Mouse (Mus musculus) heart, adult 11 months (tissue): Measurements from ENCODE around the gene Mettl23.
"Not testable (repeated sequence)": the region's sequence is repeated elsewhere in the genome, so short reads cannot be mapped to it uniquely, and the experiment has no call there.

Source experiments
- DNase-seq: peaks from one replicate; pipeline ENCODE4 v3.0.0; 2022

Mettl23 gene

DNA sequence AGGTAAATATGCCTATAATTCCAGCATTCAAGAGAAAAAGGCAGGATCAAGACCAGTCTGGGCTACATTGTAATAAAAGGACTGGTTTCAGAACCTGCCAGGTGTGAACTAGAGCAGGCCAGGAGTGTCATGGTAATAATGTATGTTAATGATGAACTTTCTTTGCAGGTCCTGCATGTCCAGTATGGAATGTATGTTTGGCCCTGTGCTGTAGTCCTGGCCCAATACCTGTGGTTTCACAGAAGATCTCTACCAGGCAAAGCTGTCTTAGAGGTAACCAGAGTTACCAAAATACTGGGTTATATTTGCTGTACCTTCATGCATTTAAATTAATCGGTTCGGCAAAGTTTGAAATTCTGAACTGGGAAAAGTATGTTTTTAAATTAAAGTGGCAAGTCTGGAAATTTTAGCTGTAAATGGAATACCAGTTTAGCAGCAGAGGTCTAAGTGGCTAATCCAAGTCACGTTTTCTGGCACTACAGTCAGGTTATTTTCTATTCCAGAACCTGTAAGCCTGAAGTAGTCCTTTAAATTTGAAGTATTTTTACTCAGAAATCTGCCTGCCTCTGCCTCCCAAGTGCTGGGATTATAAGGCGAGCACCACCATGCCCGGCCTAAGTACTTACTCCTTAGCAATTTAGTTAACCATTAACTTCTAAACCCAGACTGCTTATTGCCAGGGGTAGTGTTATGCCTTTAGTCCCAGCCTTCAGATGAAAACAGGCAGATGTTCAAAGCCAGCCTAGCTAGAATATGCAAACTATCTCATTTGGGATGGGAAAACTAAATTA is 5.2 kb downstream of the Mettl23 start:
- no peak for DNase-seq

DNA sequence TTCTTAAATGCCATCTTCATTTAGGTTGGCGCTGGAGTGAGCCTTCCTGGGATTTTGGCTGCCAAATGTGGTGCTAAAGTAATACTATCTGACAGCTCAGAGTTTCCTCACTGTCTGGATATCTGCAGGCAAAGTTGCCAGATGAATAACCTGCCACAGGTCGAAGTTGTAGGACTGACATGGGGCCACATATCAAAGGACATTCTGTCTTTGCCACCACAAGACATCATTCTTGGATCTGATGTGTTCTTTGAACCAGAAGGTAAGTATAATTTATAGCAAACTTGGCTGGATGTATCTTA is 5.8 kb downstream of the Mettl23 start:
- not testable (repeated sequence) for DNase-seq

DNA sequence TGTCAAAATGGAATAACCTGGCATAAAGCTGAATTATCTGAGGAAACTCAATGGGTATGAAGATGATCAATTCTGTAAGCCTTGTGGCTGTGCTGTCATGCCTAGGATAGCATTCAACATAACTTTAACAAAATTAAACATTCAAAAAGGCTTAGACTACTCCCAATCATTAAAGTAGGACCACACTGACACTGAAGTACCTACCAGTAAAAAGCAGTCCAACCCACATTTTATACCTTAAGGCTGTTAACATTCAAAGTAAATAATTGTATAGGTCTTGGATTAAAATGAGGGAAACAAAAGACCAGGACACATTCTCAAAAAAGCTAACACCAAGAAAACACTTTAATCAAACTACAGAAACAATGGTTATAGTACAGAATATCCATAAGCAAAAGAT is 6.5 kb downstream of the Mettl23 start:
- DNase-seq = no peak

DNA sequence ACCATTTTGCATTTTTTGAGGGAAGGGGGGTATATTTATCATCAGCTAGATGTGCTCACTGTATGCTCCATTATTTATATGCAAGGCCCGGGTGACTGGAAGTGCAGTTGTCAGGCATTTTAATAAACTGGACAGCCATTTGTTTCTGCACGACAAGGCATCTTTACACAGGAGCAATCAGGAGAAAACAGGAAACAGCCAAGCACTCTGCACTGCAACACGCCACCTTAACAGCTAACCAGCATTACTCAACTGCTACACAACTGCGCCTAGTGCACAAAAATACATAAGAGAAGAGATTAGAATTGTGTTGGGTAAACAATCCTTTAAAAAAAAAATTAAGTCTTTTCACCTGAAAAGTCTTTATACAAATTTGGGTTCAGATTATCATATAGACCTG is 7.0 kb downstream of the Mettl23 start:
- DNase-seq = no peak

DNA sequence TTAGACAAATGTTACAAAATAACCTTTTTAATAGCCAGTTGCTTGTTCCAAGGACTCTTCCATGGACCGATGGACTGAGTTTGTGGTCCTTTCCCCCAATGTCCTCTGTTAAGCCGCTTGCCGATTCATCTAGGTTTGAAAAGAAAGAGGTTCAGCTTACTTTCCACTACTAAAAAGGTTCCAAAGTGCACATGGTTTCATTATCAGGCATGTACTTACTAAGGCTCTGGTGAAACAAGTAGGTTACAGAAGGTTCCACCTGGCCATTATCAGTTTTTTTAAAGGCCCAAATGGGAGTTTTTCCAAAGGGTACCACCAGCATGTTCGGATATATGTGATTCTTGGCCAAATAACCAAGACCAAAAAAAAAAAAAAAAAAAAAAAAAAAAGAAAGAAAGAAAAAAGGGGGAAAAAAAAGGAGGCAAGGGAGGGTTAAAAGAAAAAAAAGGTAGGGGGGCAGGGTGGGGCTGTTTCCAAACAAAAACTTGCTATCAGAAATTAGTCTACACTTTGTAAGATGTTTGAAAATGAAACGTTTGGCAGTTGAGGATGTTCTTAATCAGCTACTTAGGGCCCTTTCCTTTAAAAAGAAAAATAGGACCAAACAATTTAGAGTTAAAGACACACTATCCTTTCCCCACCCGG is 7.9 kb downstream of the Mettl23 start:
- DNase-seq = no peak

DNA sequence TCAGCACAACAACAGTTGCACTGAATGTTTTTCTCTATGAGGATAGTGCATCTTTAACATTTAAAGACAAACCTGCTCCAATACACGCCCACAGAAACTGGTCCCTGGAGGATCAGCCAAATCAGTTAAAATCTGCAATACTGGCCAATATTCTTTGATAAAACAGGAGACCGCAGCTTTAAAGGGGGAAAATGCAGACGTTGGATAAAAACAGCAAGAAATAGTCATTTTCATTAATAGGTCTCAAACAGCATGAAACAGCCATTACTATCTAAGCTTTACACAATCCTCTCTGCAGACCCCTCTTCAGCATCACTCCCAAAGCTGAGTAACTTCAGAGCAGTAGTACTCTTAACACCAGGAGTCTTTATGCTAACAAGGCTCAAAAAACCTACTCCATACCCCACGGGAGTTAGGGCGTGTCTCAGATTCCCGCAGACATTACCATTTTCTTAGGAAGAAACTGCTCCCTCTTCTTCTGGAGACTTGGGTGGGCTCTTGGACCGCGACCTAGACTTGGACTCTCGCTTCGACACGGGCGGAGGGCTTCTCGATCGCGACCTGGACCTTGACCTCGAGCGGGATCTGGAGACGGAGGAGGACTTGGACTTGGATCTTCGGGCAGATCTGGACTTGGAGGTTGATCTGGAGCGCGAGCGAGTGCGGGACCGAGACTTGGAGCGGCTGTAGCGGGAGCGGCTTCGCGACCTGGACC is 8.7 kb downstream of the Mettl23 start:
- no peak for DNase-seq

DNA sequence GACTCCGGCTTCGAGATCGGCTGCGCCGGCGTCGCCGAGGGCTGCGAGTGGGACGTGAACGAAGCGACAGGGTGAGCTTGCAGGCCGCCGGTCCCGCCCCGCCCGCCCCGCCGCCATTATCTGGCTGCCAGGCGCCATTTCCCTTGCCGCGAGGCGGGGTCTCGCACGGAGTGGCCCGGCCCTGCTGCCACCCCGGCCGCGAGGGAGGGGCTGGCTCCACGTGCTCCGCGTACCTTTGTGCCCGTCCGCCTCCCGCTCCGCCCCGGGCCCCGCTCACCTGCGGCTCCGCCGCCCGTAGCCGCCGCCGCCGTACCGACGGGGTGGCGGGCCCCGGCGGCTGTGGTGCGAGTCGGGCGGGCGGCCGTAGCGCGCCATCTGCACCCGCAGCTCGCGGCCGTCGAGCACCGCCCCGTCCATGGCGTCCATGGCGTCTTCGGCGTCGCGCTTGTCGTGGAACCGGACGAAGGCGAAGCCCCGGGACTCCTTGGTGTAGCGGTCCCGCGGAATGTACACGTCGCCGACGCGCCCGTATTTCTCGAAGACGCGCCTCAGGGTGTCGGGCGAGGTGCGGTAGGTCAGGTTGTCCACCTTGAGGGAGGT is 9.3 kb downstream of the Mettl23 start, which contains the start of gene Mfsd11:
Mfsd11 (plus strand) TSS at position 150 of the 600 bp plus-strand sequence.
- DNase-seq = peak; percentile 98

DNA sequence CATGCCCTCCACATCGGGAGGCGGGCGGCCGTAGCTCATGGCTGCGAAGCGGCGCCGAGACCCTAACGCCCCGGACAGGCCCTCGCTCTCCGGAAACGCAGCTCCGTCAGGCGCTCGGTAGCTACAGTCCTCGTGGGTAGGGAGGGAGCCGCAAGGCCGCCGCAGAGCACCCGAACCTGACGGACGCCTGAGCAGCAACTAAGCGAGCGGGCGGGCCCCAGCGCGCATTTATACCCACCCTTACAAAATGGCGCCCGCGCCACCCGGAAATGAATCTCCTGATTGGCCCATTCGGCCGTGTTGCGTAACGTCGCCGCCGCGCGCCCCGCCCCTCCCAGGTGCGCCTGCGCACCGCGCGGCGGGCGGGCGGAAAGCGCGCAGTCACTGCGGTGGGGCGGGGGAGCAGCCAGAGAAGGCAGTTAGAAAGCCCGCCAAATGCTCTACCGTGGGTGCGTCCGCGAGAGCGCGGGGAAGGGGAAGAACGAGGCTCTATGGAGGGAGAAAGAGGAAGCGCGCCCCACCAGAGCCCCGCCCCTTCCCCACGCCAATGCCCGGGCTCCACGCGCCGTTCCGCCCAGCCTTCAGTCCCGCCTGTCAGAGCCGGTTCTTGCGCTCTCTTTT is 9.9 kb downstream of the Mettl23 start, which contains the start of gene Srsf2:
Srsf2 (minus strand) TSS at position 204 of the 621 bp plus-strand sequence.
- DNase-seq = peak; percentile 100

DNA sequence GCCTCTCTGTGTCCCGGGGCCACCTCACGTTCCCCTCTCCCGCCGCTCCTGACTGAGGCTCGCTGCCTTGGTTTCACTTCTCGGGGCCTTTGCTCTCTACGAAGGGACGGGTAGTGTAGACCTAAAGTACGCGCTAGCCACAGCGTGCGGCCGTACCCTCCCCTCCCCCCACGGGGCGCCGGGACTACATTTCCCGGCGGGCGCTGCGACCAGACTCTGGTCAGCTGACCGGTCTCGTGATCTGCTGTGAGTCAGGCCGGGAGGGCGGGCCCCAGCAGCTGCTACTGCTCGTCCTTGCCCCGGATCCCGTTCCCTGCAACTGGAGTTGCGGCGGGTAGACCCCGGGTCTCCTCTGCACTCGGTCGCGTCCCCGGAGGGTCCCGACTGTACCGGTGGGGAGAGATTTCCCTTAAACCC is 10.4 kb downstream of the Mettl23 start:
- DNase-seq = peak; percentile 100

DNA sequence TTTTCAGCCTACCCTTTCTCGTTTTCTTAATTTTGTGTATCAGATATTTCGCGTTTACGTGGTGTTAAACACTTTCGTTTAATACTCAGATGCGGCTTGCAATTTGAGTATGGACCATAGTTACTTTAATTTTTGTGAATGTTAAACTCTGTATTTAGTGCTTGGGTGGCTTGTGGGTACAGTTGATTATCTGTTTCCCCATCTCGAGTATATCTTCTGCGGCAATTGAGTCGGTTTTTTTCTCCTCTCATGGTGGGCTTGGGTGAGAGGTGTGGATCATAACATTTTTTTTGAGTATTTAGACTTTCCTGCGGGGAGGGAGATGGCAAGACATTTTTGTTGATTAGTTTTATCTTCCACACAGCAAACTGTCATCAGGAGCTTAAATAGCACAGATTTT is 11.2 kb downstream of the Mettl23 start:
- no peak for DNase-seq

DNA sequence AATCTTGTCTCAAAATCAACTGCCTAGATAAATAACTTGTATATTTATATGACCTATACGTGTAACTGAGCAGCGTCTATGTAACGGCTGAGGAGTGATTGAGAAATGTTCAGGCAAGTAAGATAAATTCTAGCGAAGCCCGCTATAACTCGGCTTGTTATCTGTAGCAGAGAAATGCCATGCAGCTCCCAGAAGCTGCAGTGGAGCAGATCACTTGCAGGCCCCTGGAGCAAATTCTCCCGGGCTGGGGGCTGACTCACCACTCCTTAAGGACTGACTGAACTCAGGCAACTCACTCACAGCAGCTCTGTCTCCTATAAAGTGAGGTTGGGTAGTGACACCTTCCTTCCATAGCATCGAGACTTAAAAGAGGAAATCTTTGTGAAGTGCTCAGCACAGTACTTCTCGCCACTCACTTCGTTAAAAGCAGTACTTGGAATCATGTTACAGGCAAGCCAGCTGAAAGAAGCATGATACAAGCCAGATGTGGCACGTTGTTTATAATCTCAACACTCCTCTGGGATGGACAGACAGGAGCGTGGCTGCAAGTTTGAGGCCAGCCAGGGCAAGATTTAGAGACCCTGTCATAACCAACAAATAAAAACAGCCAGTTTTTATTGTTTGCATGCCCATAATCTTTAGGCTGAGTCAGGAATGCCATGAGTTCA is 14.2 kb downstream of the Mettl23 start:
- peak; percentile 76 for DNase-seq

DNA sequence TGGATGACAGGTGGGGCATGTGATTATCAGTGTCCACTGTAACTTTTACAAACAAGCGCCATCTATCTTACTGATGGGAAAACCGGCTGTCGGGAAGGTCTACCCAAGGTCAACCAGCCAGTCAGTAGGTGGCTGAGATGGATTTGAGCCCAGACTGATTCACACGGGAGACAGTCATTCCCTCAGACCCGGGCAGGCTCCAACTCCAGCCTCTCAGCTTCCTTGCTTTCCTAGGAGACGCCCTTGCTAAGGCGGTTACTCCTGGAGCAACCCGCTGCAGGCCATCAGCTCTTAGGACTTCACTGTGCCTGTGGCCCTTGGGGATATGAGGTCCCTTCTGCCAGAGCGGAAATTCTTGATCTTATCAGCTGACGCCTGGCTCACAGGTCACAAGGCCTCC is 21.4 kb downstream of the Mettl23 start:
- DNase-seq = peak; percentile 97

DNA sequence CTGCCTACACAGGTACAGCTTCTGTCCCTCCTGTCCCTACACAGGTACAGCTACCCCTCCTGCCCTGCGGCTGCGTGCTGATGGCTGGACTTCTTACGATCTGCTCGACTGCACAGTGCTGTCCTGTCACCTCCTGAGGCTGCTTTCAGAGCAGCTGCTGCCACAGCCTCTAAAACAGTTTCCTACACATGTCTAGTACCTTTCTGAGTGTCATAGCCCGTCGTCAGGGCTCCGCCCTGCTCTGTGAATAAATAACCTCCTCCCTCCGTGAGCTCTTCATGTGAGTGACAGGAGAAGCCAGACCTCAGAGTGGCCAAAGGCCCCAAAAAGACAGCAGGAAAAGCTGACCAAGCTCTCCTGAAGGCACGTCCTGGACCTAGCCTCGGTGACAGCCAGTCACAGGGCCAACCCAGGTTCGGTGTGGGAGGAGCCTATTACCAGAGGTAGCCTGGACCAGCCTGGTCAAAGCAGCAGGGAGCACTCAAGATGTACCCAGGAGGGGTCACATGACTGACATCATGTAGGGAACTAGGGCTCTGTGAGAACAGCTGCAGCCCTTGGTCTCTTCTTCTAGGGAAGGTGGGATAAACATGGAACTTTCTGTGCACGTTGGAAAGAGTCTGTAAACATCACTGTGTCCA is 23.0 kb downstream of the Mettl23 start:
- DNase-seq = peak; percentile 89

DNA sequence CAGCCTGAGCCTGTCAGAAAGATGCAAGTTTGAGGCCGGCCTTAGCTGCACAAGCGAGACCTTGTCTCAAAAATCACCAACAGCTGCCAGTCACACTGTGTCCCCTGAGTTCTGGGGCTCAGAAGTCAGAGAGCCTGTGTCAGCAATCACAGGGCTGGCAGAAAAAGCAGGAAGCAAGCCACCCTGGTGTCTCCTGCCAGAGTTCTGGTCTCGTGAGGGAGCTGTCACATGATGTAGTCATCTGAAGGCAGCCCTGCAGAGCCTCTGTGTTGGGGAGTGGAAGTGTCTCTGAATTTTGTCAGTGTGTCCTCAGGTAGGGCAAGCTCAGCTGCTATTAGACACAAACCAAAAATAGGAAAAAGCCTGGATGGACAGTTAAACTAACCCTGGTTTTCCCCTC is 25.1 kb downstream of the Mettl23 start:
- DNase-seq = peak; percentile 99

DNA sequence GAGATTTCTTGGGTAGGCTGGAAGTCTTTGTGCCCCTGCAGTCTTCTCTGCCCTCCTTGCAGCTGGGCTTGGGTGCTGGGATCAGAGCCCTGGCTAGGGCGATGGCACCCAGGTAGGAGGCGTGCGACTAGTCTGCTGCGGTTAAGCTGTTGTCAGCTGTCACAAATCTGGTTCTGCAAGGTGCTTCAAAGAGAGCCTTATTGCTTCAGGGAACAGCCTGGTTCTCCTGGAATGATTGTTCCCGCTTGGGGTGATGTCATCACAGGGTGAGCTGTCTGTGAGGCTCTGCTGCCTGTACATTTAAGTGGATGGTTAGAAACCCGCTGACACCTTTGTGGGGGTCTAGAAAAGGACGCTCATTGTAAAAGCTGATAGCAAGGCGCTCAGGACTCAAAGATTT is 26.1 kb downstream of the Mettl23 start:
- DNase-seq = no peak

DNA sequence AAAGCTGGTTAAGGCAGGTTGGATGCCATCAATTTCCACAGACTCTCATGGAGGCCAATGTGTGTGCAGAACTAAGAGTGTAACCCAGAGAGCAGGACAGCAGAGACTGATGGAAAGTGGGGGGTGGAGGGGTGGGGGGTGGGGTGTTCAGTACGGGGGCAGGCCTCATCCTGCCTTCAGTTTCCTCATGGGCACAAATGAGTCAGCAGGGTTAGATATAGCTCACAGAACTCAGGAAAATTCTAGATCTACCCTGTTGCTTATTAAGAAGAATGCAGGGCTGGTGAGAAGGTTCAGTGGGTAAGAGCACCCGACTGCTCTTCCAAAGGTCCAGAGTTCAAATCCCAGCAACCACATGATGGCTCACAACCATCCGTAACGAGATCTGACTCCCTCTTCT is 26.6 kb downstream of the Mettl23 start:
- DNase-seq = no peak

DNA sequence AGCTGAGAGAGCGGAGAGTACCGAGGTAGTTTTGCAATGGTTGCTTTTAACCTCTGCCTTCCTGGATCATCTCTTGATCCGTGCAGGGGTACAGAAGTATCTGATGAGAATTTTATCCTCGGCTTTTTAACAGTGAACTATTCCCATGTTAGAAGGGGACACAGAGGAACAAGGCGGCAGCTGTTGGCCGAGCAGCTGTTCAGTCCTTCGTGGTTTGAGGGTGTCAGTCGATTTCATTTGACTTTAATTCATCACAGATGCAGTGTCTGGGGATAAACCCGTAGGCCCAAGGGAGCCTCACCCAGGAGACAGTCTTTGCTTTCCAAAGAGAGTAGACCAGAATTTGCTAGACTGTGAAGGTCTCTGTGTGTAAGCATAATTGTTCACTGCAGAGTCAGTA is 28.5 kb downstream of the Mettl23 start:
- DNase-seq = no peak

DNA sequence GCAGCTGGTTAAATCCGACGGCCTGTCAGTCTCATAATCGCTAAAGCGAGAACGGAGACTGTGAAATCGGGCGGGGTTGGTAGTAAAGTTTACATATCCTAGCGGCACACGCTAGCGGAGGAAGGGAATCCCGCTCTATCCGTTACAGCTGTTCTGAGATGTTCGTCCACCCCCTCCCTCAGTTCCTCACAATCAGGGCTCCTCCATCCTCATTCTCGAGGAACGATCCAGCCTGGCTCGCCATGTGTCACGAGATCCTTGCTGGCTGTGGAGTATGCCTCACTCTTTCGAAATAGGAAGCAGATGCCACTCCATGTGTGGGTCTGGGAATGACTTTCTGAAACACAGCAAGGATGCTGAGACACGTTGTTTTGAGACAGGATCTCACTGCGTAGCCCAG is 30.9 kb downstream of the Mettl23 start:
- DNase-seq = no peak

DNA sequence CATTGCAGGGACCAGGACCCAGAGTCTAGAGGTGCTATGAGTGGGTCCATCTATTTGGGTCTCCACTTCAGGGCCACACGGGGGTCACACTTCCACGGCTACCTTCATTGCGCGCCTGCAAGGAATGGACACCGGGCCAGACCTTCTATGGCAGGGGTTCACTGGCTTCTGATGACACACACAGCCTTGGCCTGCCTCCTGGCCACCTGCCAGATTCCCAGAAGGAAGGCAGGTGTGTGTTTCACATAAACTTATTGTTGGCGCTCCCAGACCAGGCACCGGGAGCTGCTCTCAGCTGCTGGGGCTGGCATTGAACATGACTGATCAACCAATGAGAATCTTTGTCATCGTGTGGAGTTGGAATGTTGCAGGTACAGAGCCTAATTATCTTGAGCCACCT is 35.4 kb downstream of the Mettl23 start:
- no peak for DNase-seq

DNA sequence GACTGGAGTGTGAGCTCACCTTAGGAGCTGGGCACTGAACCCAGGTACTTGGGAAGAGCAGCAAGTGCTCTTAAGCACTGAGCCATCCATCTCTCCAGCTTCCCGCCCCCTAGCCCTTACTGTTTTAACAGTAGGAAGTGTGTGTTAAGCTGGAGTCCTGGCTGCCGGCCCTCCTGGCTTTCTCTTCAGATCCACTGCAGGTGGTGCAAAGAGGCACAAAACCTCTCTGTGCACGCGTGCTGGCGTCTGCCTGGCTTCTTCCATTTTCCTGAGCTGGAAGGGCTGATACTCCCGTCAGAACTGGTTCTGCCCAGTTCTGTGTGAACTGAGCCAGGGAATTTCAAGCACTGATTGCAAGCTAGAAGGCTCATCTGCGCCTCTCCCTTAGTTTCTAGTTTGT is 37.8 kb downstream of the Mettl23 start:
- DNase-seq = no peak

DNA sequence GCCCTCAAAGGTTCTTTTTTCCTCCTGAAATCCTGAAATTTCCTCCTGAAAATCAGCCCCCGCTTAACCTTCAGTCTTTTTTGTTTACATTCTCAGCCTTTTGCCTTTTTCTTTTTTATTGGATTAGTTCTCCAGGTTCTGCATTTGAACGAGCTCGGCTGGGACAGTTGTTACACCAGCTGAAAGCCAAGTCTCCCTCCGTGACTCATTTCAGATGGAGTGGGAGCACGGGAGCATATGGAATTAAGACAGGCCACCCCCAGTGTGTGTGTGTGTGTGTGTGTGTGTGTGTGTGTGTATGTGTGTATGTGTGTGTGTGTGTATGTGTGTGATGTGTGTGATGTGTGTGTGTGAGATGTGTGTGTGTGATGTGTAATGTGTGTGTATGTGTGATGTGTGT is 38.4 kb downstream of the Mettl23 start:
- no peak for DNase-seq

DNA sequence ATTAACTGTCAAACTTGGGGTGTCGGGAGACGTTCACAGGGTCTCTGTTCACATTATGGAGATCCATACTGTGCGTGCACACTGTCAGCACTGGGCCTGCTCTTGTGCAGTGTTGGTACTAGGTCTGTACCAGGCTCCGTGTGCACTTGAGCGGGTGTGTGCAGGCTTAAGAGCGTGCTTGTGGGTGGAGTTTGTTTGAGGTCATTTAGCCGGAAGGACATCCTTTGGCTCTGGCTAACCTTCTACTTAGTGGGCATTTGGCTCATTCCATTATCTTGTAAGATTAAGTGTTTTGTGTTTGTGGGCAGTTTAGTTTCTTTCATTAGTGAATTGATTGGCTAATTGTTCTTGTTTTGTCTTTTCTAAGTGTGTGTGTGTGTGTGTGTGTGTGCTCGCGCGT is 39.4 kb downstream of the Mettl23 start:
- no peak for DNase-seq
